Mouse (Mus musculus): ENCODE results near the gene Spred1. TPM values are rescaled to one million over a fixed set of nuclear protein-coding genes. Genes with fewer than 3 reads are reported as not detected.

The Spred1 gene
- polyA plus RNA-seq, 1 experiment from 2014 or later: 8.9 TPM

DNA sequence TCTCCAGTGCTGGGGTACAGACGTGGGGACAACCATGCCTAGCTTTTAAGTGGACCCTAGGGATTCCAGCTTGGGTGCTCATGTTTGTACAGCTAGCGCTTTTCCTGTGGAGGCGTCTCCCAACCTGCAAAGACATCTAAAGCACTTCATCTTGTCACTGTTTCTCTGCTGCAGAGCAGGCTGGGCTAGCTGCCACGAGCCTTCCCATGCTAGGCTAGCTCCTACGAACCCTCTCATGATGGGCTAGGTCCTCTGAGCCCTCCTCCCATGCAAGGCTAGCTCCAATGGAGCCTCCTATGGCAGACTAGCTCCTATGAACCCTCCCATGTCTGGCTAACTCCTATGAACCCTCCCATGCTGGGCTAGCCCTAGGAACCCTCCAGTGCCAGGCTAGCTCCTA is 82.2 kb downstream of the Spred1 start:
- no peak for DNase-seq (ENCODE audit: low spot score)
- no peak overlapping the region for H3K4me3 ChIP-seq
- no peak overlapping the region for H3K27ac ChIP-seq
- H3K9me3 ChIP-seq: peaks cover 2% of the 10 kb centered on the region; the same call in 1 of the 2 replicates
- 80% methylated on average over 5 of the region's 5 CpGs for WGBS
- no peaks in the 10 kb centered on the region for H3K27me3 ChIP-seq (ENCODE audit: insufficient read depth, poor library complexity, severe bottlenecking)
- peaks cover 29% of the 10 kb centered on the region for H3K4me1 ChIP-seq (replicated peaks)
- H3K36me3 ChIP-seq: no peaks in the 10 kb centered on the region

DNA sequence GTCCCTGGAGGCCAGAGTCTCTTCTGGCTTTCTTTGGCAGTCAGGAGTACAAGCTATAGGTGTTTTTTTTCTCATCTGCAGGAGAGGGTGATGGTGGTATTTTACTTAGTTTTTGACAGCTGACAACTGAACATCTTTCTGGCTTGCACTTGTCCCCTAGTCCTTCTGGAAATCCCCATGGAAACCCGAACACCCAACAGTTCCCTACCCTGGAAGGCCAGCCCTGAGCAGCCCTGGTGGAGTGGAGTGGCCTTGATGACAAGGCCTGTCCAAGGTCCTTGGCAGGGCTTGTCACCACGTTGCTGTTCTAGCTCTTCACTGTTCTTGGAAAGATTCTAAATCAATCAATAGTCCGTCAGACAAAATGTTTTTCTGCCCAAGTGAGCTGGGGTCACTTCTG is 83.4 kb downstream of the Spred1 start:
- no peaks in the 10 kb centered on the region for H3K27me3 ChIP-seq (ENCODE audit: insufficient read depth, poor library complexity, severe bottlenecking)
- no peak for DNase-seq (ENCODE audit: low spot score)

GRCm38 (mm10) chr2:117205066-117205465 is 83.9 kb downstream of the Spred1 start:
- Histone ChIP-seq H3K27ac (no peak overlapping the region), H3K4me1 (replicated peaks) (peaks cover 34% of the 10 kb centered on the region), H3K27me3 (ENCODE audit: insufficient read depth, poor library complexity, severe bottlenecking) (no peaks in the 10 kb centered on the region), H3K9me3 (peaks cover 2% of the 10 kb centered on the region; the same call in 1 of the 2 replicates), H3K4me3 (no peak overlapping the region), H3K36me3 (no peaks in the 10 kb centered on the region)
- no peak for DNase-seq (ENCODE audit: low spot score)
- WGBS: 79% methylated on average over 6 of the region's 6 CpGs

More for the DNA sequence above, 83.4 kb downstream of the Spred1 start:
- no peaks in the 10 kb centered on the region for H3K36me3 ChIP-seq
- no peak overlapping the region for H3K4me3 ChIP-seq
- 66% methylated on average over 3 of the region's 3 CpGs for WGBS
- peaks cover 2% of the 10 kb centered on the region; the same call in 1 of the 2 replicates for H3K9me3 ChIP-seq
- H3K27ac ChIP-seq: no peak overlapping the region
- peaks cover 34% of the 10 kb centered on the region for H3K4me1 ChIP-seq (replicated peaks)

DNA sequence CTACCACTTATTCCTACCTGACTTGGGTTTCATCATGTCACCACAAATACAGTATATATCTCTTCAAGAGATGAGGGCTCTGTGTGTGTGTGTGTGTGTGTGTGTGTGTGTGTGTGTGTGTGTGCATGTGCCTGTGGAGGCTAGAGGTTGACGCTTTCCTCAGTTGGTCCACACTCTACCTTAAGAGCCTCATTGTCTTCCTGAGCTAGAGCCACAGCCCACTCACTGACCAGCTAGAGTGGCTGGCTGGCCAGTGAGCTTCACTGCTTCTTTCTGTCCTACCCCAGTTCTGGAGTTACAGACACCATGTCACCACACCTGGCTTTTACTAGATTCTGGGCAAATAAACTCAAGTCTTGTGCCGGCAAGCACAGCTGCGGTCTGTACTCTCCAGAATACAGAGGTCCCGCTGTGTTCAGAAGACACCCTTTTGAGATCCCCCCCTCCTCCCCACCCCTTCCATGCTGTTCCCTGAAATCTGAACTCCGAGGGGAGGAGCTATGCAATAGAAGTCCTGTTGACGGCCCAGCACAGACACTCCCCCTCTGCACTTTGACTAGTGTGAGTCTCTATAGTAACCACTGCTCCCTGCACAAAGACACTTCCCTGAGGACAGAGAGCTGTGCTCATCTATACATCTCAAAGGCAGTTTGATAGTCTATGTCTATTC is 89.4 kb downstream of the Spred1 start:
- 2% methylated on average over 6 of the region's 6 CpGs for WGBS
- peak; percentile 75 for DNase-seq (ENCODE audit: low spot score)
- Histone ChIP-seq H3K27me3 (ENCODE audit: insufficient read depth, poor library complexity, severe bottlenecking) (no peaks in the 10 kb centered on the region), H3K4me3 (peak overlapping the region; percentile 26), H3K36me3 (no peaks in the 10 kb centered on the region), H3K4me1 (replicated peaks) (peaks cover 44% of the 10 kb centered on the region), H3K9me3 (peaks cover 2% of the 10 kb centered on the region; the same call in 1 of the 2 replicates), H3K27ac (peak overlapping the region; percentile 66)

GRCm38 (mm10) chr2:117216152-117216551 is 95.0 kb downstream of the Spred1 start:
- 57% methylated on average over 2 of the region's 2 CpGs for WGBS
- no peak overlapping the region for H3K4me3 ChIP-seq
- no peaks in the 10 kb centered on the region for H3K9me3 ChIP-seq
- no peak overlapping the region for H3K27ac ChIP-seq
- peaks cover 32% of the 10 kb centered on the region for H3K4me1 ChIP-seq (replicated peaks)
- DNase-seq (ENCODE audit: low spot score): no peak
- H3K36me3 ChIP-seq: no peaks in the 10 kb centered on the region
- H3K27me3 ChIP-seq (ENCODE audit: insufficient read depth, poor library complexity, severe bottlenecking): no peaks in the 10 kb centered on the region

GRCm38 (mm10) chr2:117217695-117218216 is 96.6 kb downstream of the Spred1 start:
- no peaks in the 10 kb centered on the region for H3K27me3 ChIP-seq (ENCODE audit: insufficient read depth, poor library complexity, severe bottlenecking)
- no peaks in the 10 kb centered on the region for H3K36me3 ChIP-seq
- peak; percentile 45 for DNase-seq (ENCODE audit: low spot score)
- peaks cover 16% of the 10 kb centered on the region for H3K4me1 ChIP-seq (replicated peaks)
- peak overlapping the region; percentile 24 for H3K4me3 ChIP-seq
- H3K27ac ChIP-seq: peak overlapping the region; percentile 72
- WGBS: 7% methylated on average over 15 of the region's 15 CpGs
- H3K9me3 ChIP-seq: no peaks in the 10 kb centered on the region

DNA sequence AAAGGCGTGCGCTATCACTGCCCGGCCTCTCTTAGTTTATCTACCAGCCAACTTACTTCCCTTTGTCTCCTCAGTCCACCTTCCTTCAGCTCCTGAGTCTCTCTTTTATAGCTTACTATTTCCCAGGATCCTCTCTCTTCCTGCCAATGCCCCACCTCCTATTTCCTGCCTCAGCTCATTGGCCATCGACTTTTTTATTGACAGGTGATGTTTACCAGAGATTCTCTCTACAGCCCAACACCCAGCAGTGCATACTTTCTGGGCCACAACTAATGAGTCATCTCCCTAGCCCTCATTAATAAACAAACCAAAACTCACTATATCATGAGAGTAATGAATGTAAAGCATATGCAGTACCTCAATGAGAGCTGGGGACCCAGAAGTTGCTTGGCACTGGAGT is 98.4 kb downstream of the Spred1 start:
- H3K4me1 ChIP-seq (replicated peaks): peaks cover 12% of the 10 kb centered on the region
- 97% methylated on average over 4 of the region's 4 CpGs for WGBS
- H3K36me3 ChIP-seq: no peaks in the 10 kb centered on the region
- DNase-seq (ENCODE audit: low spot score): no peak
- no peak overlapping the region for H3K27ac ChIP-seq
- H3K4me3 ChIP-seq: no peak overlapping the region
- no peaks in the 10 kb centered on the region for H3K27me3 ChIP-seq (ENCODE audit: insufficient read depth, poor library complexity, severe bottlenecking)
- no peaks in the 10 kb centered on the region for H3K9me3 ChIP-seq

GRCm38 (mm10) chr2:117222651-117223050 is 101.5 kb downstream of the Spred1 start:
- WGBS: 88% methylated on average over 9 of the region's 9 CpGs
- DNase-seq (ENCODE audit: low spot score): no peak
- H3K4me3 ChIP-seq: no peak overlapping the region
- no peak overlapping the region for H3K27ac ChIP-seq
- H3K9me3 ChIP-seq: no peaks in the 10 kb centered on the region
- peaks cover 8% of the 10 kb centered on the region for H3K4me1 ChIP-seq (replicated peaks)
- H3K36me3 ChIP-seq: no peaks in the 10 kb centered on the region
- no peaks in the 10 kb centered on the region for H3K27me3 ChIP-seq (ENCODE audit: insufficient read depth, poor library complexity, severe bottlenecking)

DNA sequence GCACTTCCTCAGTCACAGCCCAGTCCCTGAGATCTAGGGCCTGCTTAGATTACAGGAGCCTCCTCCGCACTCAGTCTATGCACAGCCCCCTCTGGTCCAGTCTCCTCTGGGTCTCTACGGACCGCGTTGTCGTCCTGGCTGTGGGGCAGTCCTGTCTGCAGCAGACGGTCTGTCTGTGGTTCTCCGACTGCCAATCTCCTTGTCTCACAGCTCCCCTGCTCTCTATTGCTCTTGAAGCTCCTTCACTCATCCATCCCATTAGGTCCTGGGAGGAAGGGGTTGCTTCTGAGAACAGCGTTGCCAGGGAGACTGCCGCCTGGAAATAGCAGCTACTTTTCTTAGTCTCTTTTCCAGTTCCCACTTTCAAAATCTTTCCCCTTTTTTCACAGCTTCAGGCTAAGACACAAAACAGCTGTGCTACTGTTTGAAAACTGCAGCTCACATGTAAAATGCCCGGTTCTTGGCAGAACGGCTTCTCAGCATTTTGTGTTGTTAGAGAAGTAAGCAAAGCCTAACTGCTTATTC is 107.5 kb downstream of the Spred1 start:
- peaks cover 6% of the 10 kb centered on the region; the same call in 1 of the 2 replicates for H3K27me3 ChIP-seq (ENCODE audit: insufficient read depth, poor library complexity, severe bottlenecking)
- peak overlapping the region; percentile 72; the same call in 1 of the 2 replicates for H3K27ac ChIP-seq
- H3K4me1 ChIP-seq (replicated peaks): peaks cover 22% of the 10 kb centered on the region
- H3K9me3 ChIP-seq: no peaks in the 10 kb centered on the region
- no peaks in the 10 kb centered on the region for H3K36me3 ChIP-seq
- H3K4me3 ChIP-seq: no peak overlapping the region
- 52% methylated on average over 11 of the region's 11 CpGs for WGBS
- no peak for DNase-seq (ENCODE audit: low spot score)

DNA sequence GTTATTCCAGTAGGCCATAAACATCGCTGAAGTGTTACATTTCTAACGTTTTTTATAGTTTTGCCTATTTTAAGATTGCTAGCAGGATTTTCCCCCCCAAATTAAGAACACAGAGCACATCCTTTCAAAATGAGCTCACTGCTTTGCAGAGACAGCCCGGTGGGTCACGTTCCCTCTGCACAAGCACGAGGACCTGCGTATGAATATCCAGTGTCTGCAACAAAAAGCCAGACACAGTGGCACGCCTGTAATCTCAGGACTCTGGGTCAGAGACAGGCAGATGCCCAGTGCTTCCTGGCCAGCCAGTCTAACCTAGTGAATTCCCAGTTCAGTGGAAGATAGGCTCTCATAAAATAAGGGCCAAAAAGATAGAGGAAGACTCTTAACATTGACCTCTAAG is 109.1 kb downstream of the Spred1 start:
- 80% methylated on average over 7 of the region's 7 CpGs for WGBS
- no peak overlapping the region for H3K4me3 ChIP-seq

GRCm38 (mm10) chr2:117231257-117231656 is 110.1 kb downstream of the Spred1 start:
- DNase-seq (ENCODE audit: low spot score): peak; percentile 88
- Histone ChIP-seq H3K4me1 (replicated peaks) (peaks cover 22% of the 10 kb centered on the region), H3K9me3 (no peaks in the 10 kb centered on the region), H3K27ac (no peak overlapping the region), H3K36me3 (no peaks in the 10 kb centered on the region), H3K4me3 (no peak overlapping the region), H3K27me3 (ENCODE audit: insufficient read depth, poor library complexity, severe bottlenecking) (peaks cover 6% of the 10 kb centered on the region; the same call in 1 of the 2 replicates)
- 7% methylated on average over 13 of the region's 13 CpGs for WGBS

More for the DNA sequence above, 109.1 kb downstream of the Spred1 start:
- no peaks in the 10 kb centered on the region for H3K9me3 ChIP-seq
- H3K36me3 ChIP-seq: no peaks in the 10 kb centered on the region
- DNase-seq (ENCODE audit: low spot score): no peak
- peaks cover 22% of the 10 kb centered on the region for H3K4me1 ChIP-seq (replicated peaks)
- H3K27me3 ChIP-seq (ENCODE audit: insufficient read depth, poor library complexity, severe bottlenecking): peaks cover 6% of the 10 kb centered on the region; the same call in 1 of the 2 replicates
- H3K27ac ChIP-seq: peak overlapping the region; percentile 16; the same call in 1 of the 2 replicates

All from hindbrain, embryonic 10.5 days (tissue).